Mouse (Mus musculus) megakaryocyte, embryonic 14.5 days (primary cell): ENCODE data around the gene Trim46.

Experiments
- FLI1 ChIP-seq: IDR thresholded peaks from 2 replicates; pipeline ENCODE4 v1.6.1; 2012; ENCODE audit warnings: low read length, inconsistent platforms, mixed read lengths
- GATA1 ChIP-seq: IDR thresholded peaks from 3 replicates; pipeline ENCODE4 v1.6.1; 2012; ENCODE audit warnings: mixed read lengths, low read length, inconsistent platforms, borderline replicate concordance

GRCm38 (mm10) chr3:89187197-89187596 lies 58.9 kb downstream of the Trim46 start:
- TF ChIP-seq GATA1 (no peak), FLI1 (no peak)
